Mouse (Mus musculus): ENCODE measurements around the gene Sort1.

Gene Sort1

GRCm38 (mm10) chr3:108328441-108328841 is 44.6 kb downstream of the Sort1 start:
- DNase-seq = peak; percentile 14 to 26

GRCm38 (mm10) chr3:108330812-108331211 is 46.9 kb downstream of the Sort1 start:
- DNase-seq = no peak

GRCm38 (mm10) chr3:108336878-108337277 is 53.0 kb downstream of the Sort1 start:
- DNase-seq = no peak

- DNase-seq = no peak
Observed at GRCm38 (mm10) chr3:108341040-108341439, 57.2 kb downstream of the Sort1 start.

GRCm38 (mm10) chr3:108342185-108342584 is 58.3 kb downstream of the Sort1 start:
- DNase-seq = no peak

- DNase-seq = no peak
Observed at GRCm38 (mm10) chr3:108345855-108346254, 62.0 kb downstream of the Sort1 start.

- DNase-seq = no peak
Observed at GRCm38 (mm10) chr3:108348376-108348775, 64.5 kb downstream of the Sort1 start.

- DNase-seq = no peak
Observed at GRCm38 (mm10) chr3:108355245-108355644, 71.4 kb downstream of the Sort1 start.

- no peak for DNase-seq
Observed at GRCm38 (mm10) chr3:108357051-108357450, 73.2 kb downstream of the Sort1 start.

GRCm38 (mm10) chr3:108358445-108358844 is 74.6 kb downstream of the Sort1 start:
- no peak for DNase-seq

- DNase-seq = no peak
Observed at GRCm38 (mm10) chr3:108360894-108361293, 77.0 kb downstream of the Sort1 start.

GRCm38 (mm10) chr3:108363626-108364025 is 79.7 kb downstream of the Sort1 start:
- DNase-seq = no peak

GRCm38 (mm10) chr3:108364270-108364995 is 80.6 kb downstream of the Sort1 start, which contains the start of gene Mybphl:
TSS of gene Mybphl (plus strand) at chr3:108364911.
- no peak for DNase-seq

- DNase-seq = no peak
Observed at GRCm38 (mm10) chr3:108367173-108367572, 83.3 kb downstream of the Sort1 start.

- no peak for DNase-seq
Observed at GRCm38 (mm10) chr3:108367828-108368227, 83.9 kb downstream of the Sort1 start.

GRCm38 (mm10) chr3:108368721-108369120 is 84.8 kb downstream of the Sort1 start:
- DNase-seq = no peak

- no peak for DNase-seq
Observed at GRCm38 (mm10) chr3:108372274-108372673, 88.4 kb downstream of the Sort1 start.

- no peak for DNase-seq
Observed at GRCm38 (mm10) chr3:108372691-108373090, 88.8 kb downstream of the Sort1 start.

- no peak for DNase-seq
Observed at GRCm38 (mm10) chr3:108378875-108379663, 95.2 kb downstream of the Sort1 start.

GRCm38 (mm10) chr3:108380695-108381094 is 96.8 kb downstream of the Sort1 start:
- DNase-seq = no peak

GRCm38 (mm10) chr3:108381945-108382875 is 98.3 kb downstream of the Sort1 start:
- DNase-seq = no peak

GRCm38 (mm10) chr3:108383485-108384354 is 99.8 kb downstream of the Sort1 start, which contains the start of gene Psrc1:
TSS of gene Psrc1 (plus strand) at chr3:108383839.
- DNase-seq = peak; percentile 77 to 92
